Mouse (Mus musculus) midbrain, embryonic 13.5 days (tissue): Measurements from ENCODE around the gene 4933411K16Rik. TPM values are rescaled to one million over a fixed set of nuclear protein-coding genes. Genes with fewer than 3 reads are reported as not detected.

Experiments
- ATAC-seq: fragments of 200-750 bp; cut with Nextera tagmentation; 2 replicates; pipeline ENCODE4 v1.8.0; 2017; ENCODE audit warnings: mild to moderate bottlenecking, moderate TSS enrichment, moderate library complexity
- H3K27ac ChIP-seq: fragments of 300-500 bp; sonication (generic); 2 replicates; pipeline ENCODE4 v1.5.1; 2015; ENCODE audit warnings: inconsistent platforms, mild to moderate bottlenecking, moderate library complexity
- H3K27me3 ChIP-seq: fragments of 300-500 bp; sonication (generic); 2 replicates; pipeline ENCODE4 v1.6.1; 2015; ENCODE audit warnings: mild to moderate bottlenecking, inconsistent platforms
- H3K36me3 ChIP-seq: fragments of 300-500 bp; sonication (generic); 2 replicates; pipeline ENCODE4 v1.6.1; 2015; ENCODE audit warnings: mild to moderate bottlenecking, inconsistent platforms
- H3K4me1 ChIP-seq: fragments of 300-500 bp; sonication (generic); replicated peaks from 2 replicates; pipeline ENCODE4 v1.6.1; 2015; ENCODE audit warnings: inconsistent platforms
- H3K4me2 ChIP-seq: fragments of 300-500 bp; sonication (generic); replicated peaks from 2 replicates; pipeline ENCODE4 v1.6.1; 2015; ENCODE audit warnings: moderate library complexity, mild to moderate bottlenecking, inconsistent platforms
- H3K4me3 ChIP-seq: fragments of 300-500 bp; sonication (generic); replicated peaks from 2 replicates; pipeline ENCODE4 v1.5.1; 2015; ENCODE audit warnings: mild to moderate bottlenecking, inconsistent platforms
- H3K9ac ChIP-seq: fragments of 300-500 bp; sonication (generic); replicated peaks from 2 replicates; pipeline ENCODE4 v1.6.1; 2015; ENCODE audit warnings: mild to moderate bottlenecking, inconsistent platforms
- H3K9me3 ChIP-seq: fragments of 300-500 bp; sonication (generic); 2 replicates; pipeline ENCODE4 v1.6.1; 2016; ENCODE audit warnings: mild to moderate bottlenecking, inconsistent platforms
- WGBS: fragments of 180-500 bp; shearing (Covaris S2); methylation state at CpG from one replicate; pipeline ENCODE4 v1.1.7; 2015; 5-methylcytosine and 5-hydroxymethylcytosine counted together
- polyA plus RNA-seq: library from polyadenylated mRNA; unstranded; fragments of >200 nt; fragmentation: Nextera tagmentation; extraction: Ambion mirVana; gene quantifications from 2 replicates; pipeline ENCODE4 v1.2.1, GENCODE M21; 2015

4933411K16Rik gene
- polyA plus RNA-seq, 1 experiment from 2014 or later: not detected

DNA sequence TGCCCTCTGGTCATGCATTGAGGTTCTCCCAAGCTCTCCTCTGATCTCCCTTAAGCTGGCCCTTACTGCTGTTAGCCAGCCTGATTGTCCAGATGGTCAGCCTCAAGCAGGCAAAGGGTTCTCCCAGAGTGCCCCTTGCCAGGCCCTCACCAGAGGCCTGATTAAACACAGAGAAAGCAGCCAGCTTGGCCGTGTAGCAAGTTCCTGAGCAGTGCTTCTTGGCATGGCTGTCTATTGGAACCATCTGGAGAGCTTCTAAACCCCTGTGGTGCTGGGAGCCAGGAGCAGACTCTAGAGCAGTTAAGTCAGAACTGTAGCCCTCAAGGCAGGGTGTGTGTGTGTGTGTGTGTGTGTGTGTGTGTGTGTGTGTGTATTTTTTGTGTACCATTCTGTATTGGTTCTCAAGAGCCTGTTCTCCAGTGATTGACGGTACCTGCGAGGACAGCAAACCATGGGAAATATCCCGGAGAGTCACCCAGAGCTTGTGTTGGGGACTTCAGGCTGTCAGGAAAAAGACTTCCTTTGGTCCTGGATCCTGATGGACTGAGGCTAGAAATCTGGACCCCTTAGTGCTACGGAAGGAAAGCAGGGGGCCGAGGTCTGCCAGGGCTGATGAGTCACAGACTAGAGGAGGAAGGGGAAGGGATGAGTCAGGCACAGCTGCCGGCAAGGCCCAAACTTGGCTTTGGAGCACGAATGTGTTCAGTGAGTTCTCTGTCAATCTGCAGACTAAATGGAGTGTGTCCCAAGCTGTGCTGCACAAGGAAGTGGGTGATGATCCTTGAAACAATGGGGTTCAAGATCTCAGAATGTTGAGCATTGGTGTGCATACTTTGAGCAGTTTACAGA, 34.4 kb upstream of the 4933411K16Rik start:
- no peaks in the 10 kb centered on the region for H3K36me3 ChIP-seq
- 0 out of 2 replicates have a peak overlapping the region, but pooled peaks have one; percentile 25 for H3K27ac ChIP-seq
- H3K4me2 ChIP-seq: no peak overlapping the region
- no peaks in the 10 kb centered on the region for H3K9me3 ChIP-seq
- no peaks in the 10 kb centered on the region for H3K27me3 ChIP-seq
- peaks cover 4% of the 10 kb centered on the region; the same call in 1 of the 2 replicates for H3K4me1 ChIP-seq
- no peak overlapping the region for H3K9ac ChIP-seq
- H3K4me3 ChIP-seq: no peak overlapping the region
- 77% methylated on average over 8 of the region's 8 CpGs for WGBS
- no peak for ATAC-seq

GRCm38 (mm10) chr19:42019011-42019522, 33.0 kb upstream of the 4933411K16Rik start:
- Histone ChIP-seq H3K27ac (no peak overlapping the region; the same call in 1 of the 2 replicates), H3K4me1 (peaks cover 4% of the 10 kb centered on the region; the same call in 1 of the 2 replicates), H3K4me3 (no peak overlapping the region), H3K4me2 (no peak overlapping the region), H3K9me3 (no peaks in the 10 kb centered on the region), H3K27me3 (no peaks in the 10 kb centered on the region), H3K9ac (no peak overlapping the region), H3K36me3 (no peaks in the 10 kb centered on the region)
- 38% methylated on average over 4 of the region's 4 CpGs for WGBS
- ATAC-seq: no peak

DNA sequence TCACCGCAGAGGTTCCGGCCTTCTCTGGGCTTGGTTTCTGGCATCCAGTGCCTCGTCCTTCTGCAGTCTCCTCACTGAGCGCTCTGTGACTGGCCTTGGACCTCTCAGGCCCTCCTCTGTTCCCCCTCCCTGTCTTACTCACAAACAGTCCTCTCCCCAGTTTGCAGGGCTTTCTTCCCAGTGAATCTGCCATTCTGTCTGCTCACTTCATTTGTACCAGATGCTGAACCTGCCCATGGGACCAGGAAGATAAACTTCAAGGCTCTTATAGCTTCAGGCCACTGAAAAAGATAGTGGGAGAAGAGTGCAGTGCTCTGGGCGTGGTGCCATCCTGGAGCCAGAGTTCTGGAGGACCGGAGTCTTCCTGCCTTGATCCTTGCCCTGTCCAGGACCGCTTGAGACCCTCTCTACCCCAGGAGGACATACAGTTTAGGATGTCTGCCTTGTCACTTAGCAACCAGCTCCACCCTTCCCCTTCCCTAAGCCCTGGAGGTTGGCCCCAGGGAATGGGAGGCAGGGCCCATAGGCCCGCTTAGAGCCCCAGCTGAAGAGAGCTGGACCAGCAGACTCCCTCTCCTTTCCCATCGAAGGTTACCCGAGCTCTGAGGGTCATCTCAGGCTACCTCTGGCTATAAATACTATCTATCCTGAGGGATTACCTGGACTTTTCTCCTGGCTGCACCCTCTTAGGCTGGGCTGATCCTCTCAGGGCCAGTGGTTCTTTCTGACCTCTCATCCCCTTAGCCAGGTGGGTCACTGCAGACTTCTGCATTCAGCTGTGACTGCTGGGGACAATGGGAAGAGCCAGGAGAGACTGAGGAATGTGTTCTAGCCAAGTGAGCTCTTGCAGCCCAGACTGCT, 30.1 kb upstream of the 4933411K16Rik start:
- Histone ChIP-seq H3K4me2 (no peak overlapping the region), H3K27ac (no peak overlapping the region), H3K36me3 (no peaks in the 10 kb centered on the region), H3K27me3 (no peaks in the 10 kb centered on the region), H3K4me3 (no peak overlapping the region), H3K9me3 (no peaks in the 10 kb centered on the region), H3K9ac (no peak overlapping the region), H3K4me1 (peaks cover under 1% of the 10 kb centered on the region; the same call in 1 of the 2 replicates)
- no peak for ATAC-seq
- WGBS: 56% methylated on average over 10 of the region's 10 CpGs

GRCm38 (mm10) chr19:42022542-42022848, 29.6 kb upstream of the 4933411K16Rik start:
- Histone ChIP-seq H3K27ac (no peak overlapping the region), H3K4me3 (no peak overlapping the region), H3K9ac (no peak overlapping the region), H3K27me3 (no peaks in the 10 kb centered on the region), H3K36me3 (no peaks in the 10 kb centered on the region), H3K4me2 (no peak overlapping the region), H3K4me1 (no peaks in the 10 kb centered on the region; the same call in 1 of the 2 replicates), H3K9me3 (no peaks in the 10 kb centered on the region)
- no peak for ATAC-seq
- 82% methylated on average over 2 of the region's 2 CpGs for WGBS

GRCm38 (mm10) chr19:42026158-42026557, 25.9 kb upstream of the 4933411K16Rik start:
- 7% methylated on average over 5 of the region's 5 CpGs for WGBS
- H3K4me2 ChIP-seq: no peak overlapping the region
- ATAC-seq: peak; percentile 66; the same call in 1 of the 2 replicates
- no peak overlapping the region for H3K4me3 ChIP-seq
- H3K9ac ChIP-seq: no peak overlapping the region
- H3K9me3 ChIP-seq: no peaks in the 10 kb centered on the region
- no peaks in the 10 kb centered on the region for H3K4me1 ChIP-seq
- H3K27me3 ChIP-seq: no peaks in the 10 kb centered on the region
- H3K36me3 ChIP-seq: no peaks in the 10 kb centered on the region
- H3K27ac ChIP-seq: no peak overlapping the region

GRCm38 (mm10) chr19:42031112-42031511, 20.9 kb upstream of the 4933411K16Rik start:
- Histone ChIP-seq H3K9ac (no peak overlapping the region), H3K36me3 (no peaks in the 10 kb centered on the region), H3K27ac (no peak overlapping the region), H3K27me3 (no peaks in the 10 kb centered on the region), H3K9me3 (no peaks in the 10 kb centered on the region), H3K4me2 (no peak overlapping the region), H3K4me1 (0 out of 2 replicates have a peak, but pooled peaks cover 3% of the 10 kb centered on the region), H3K4me3 (no peak overlapping the region)
- 89% methylated on average over 5 of the region's 5 CpGs for WGBS
- no peak for ATAC-seq

- Histone ChIP-seq H3K4me2 (no peak overlapping the region), H3K9ac (no peak overlapping the region), H3K27me3 (no peaks in the 10 kb centered on the region), H3K36me3 (no peaks in the 10 kb centered on the region), H3K27ac (no peak overlapping the region), H3K9me3 (no peaks in the 10 kb centered on the region), H3K4me3 (no peak overlapping the region), H3K4me1 (0 out of 2 replicates have a peak, but pooled peaks cover 3% of the 10 kb centered on the region)
- no peak for ATAC-seq
- WGBS: 83% methylated on average over 14 of the region's 14 CpGs
These were observed 18.4 kb upstream of the 4933411K16Rik start for GRCm38 (mm10) chr19:42033611-42034010.

DNA sequence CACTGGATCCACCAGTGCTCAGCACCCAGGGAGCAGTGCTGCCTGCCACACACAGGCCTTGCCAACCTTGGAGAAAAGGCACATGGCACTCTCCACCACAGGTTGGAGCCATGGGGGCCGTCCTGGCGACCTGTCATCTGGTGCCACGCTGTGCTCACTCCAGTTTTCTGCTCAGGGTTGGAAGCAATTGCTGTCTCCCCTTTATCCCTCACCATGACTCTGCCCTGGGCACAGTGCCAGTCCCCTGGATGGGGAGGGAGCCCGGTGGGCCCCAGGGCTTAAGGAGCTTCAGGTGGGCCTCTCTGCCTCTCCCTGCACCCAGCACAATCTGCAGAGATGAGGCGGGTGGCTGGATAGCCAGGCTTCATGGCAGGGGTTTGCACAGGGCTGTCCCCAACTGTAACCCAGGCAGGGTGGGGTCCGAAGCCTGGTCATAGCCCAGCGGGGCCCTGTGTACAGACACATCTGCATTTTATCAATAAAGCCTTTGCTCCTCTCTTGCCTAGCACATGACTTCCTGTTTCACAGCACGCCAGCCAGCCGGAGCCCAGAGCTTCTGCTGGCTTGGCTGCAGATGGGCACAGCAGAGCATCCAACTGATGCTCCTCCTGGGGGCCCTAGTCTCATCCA, 17.8 kb upstream of the 4933411K16Rik start:
- H3K4me3 ChIP-seq: no peak overlapping the region
- H3K9ac ChIP-seq: no peak overlapping the region
- H3K9me3 ChIP-seq: no peaks in the 10 kb centered on the region
- 0 out of 2 replicates have a peak, but pooled peaks cover 3% of the 10 kb centered on the region for H3K4me1 ChIP-seq
- H3K4me2 ChIP-seq: no peak overlapping the region
- WGBS: 81% methylated on average over 9 of the region's 9 CpGs
- ATAC-seq: peak; percentile 32; the same call in 1 of the 2 replicates
- no peak overlapping the region for H3K27ac ChIP-seq
- H3K27me3 ChIP-seq: no peaks in the 10 kb centered on the region
- H3K36me3 ChIP-seq: no peaks in the 10 kb centered on the region

GRCm38 (mm10) chr19:42034881-42035455, 17.1 kb upstream of the 4933411K16Rik start:
- Histone ChIP-seq H3K4me3 (no peak overlapping the region), H3K27ac (no peak overlapping the region), H3K4me2 (no peak overlapping the region), H3K36me3 (no peaks in the 10 kb centered on the region), H3K9me3 (no peaks in the 10 kb centered on the region), H3K4me1 (0 out of 2 replicates have a peak, but pooled peaks cover 3% of the 10 kb centered on the region), H3K27me3 (no peaks in the 10 kb centered on the region), H3K9ac (no peak overlapping the region)
- ATAC-seq: no peak
- 60% methylated on average over 11 of the region's 11 CpGs for WGBS

GRCm38 (mm10) chr19:42035456-42036248, 16.4 kb upstream of the 4933411K16Rik start, which contains the start of gene Ankrd2:
Ankrd2 (plus strand) TSS chr19:42036000.
- Histone ChIP-seq H3K9ac (no peak within 1 kb of the TSS), H3K4me2 (no peak within 1 kb of the TSS), H3K4me3 (no peak within 1 kb of the TSS), H3K4me1 (0 out of 2 replicates have a peak, but pooled peaks cover 3% of the 10 kb centered on the region), H3K27me3 (no peaks in the 10 kb centered on the region), H3K27ac (no peak within 1 kb of the TSS), H3K36me3 (no peaks in the 10 kb centered on the region), H3K9me3 (no peaks in the 10 kb centered on the region)
- WGBS: 62% methylated on average over 18 of the region's 19 CpGs
- ATAC-seq: peak; percentile 84
